Mouse (Mus musculus): ENCODE measurements around the gene Dcaf10.
"Not testable (repeated sequence)": the region's sequence is repeated elsewhere in the genome, so short reads cannot be mapped to it uniquely, and the experiment has no call there.

Dcaf10 gene

DNA sequence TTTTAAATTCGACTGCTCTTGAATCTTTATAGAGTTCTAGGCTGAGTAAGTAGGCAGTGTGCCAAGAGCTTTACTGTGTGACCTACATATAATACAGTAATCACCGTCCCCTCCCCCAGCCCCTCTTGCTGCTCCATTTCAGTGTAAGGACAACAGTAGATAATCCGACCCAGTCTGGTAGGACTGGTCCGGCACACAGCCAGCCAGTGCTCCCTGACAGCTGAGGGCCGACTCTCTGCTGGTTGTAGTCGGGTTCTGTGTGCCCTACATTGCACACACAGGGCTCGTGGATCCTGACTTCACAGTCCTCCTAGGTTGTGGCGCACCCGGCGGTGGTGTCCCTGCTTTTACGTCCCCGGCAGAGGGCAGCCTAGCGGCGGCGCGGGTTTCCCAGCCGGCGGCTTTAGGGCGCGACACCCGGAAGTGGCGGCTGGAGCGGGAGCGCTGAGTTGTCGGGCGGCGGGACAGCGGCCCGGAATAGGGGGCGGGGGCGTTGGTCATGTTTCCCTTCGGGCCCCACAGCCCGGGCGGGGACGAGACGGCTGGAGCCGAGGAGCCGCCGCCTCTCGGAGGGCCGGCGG is at the start of gene Dcaf10:
Gene Dcaf10 (plus strand): TSS at position 433 of the 581 bp plus-strand sequence.
- DNase-seq (ENCODE audit: low spot score in 2 of 2), result peak; percentile 94 to 96

DNA sequence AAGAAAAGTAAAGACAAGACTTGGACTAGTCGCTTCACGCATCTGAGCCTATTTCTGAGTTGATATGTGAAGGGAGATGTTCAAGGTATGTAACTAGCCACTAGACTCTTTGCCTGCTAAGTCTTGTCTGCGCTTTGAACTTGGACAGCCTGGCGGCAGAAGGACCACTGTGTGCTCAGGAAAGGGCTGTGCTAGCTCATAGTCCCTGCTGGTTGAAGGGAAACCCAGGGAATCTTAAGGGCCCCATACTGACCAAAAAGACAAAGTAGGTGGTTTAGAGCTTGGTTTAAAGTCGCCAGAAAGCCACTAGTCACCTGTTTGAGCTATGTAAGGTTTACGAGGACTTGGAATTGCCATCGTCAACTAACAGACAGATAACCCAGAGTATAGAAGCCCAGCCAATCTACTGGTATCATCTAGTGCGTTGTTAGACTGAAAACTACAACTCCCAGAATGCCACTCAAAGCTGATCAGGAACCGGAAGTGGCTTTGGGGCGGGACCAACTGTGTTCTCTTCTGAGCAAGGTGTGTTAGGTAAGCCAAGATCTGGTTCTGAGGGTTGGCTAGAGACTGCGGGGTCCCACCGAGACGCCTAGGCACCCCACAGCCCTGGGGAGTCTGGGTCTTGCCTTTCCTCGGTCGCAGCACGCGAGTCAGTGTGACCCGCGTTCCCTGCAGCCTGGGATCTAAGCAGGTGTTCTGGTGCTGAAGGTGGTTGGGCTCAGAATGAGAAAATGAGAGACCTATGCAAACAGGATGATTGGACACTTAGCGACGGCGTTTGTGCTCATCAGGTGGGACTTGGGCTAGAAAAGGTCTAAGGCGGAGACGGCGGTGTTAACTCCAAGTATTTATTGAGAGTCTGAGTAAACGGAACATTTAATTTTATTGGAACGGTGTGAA is 45.0 kb upstream of the Dcaf10 start, which contains the start of gene Trmt10b:
Gene Trmt10b (plus strand): TSS at position 466 of the 903 bp plus-strand sequence.
- peak in 1 of 2 experiments; percentile 24 for DNase-seq (ENCODE audit: low spot score in 2 of 2)

GRCm38 (mm10) chr4:45305536-45305935 is 36.4 kb upstream of the Dcaf10 start:
- no peak for DNase-seq (ENCODE audit: low spot score in 2 of 2)

- no peak for DNase-seq (ENCODE audit: low spot score in 2 of 2)
Observed at GRCm38 (mm10) chr4:45308046-45308445, 33.9 kb upstream of the Dcaf10 start.

GRCm38 (mm10) chr4:45308606-45309005 is 33.3 kb upstream of the Dcaf10 start:
- no peak for DNase-seq (ENCODE audit: low spot score in 2 of 2)

DNA sequence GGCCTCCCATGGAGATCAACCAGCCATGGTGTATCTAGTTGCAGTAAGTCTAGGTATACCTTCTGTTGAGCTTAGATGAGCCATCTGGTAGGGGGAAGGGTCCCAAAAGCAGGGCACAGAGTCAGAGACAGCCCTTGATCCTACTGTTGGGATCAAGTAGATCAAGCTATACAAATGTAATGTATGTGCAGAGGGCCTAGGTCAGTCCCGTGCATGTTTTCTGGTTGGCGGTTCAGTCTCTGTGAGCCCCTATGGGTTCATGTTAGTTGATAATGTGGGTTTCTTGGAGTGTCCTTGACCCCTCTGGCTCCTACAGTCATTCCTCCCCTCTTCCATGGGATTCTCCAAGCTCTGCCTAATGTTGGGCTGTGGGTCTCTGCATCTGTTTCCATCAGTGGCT is 30.8 kb upstream of the Dcaf10 start:
- DNase-seq (ENCODE audit: low spot score in 2 of 2), result no peak

DNA sequence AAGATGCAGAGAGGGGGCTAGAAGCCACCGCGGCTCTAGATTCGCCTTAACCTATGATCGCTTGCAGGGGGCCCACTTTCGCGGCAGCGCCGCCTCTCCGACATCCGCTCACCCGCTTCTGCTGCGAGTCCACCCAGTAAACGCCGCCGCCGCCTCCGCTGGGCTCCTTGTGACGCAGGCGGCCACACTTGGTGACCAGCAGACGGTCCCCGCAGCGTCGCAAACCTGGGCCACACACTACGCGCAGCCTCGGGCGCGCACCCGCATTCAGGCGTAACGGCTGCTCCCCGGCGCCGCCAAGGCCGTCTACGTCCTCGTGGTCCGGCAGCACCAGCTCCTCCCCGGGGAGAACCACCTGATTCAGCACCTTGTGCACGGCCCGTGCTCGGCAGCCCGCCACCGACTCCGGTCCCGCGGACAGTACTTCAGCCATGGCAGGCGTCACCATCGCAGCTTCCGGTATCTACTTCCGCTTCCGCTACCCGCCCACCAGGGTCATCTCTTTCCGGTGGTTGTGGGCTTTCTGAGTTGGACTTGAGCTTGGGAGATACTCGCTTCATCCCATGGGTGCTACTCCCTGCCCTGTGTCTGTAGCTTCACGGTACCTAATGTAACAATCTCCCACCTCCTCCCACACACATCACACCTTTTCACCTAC is 21.6 kb upstream of the Dcaf10 start:
- DNase-seq (ENCODE audit: low spot score in 2 of 2), result peak; percentile 76 to 78

- no peak for DNase-seq (ENCODE audit: low spot score in 2 of 2)
Observed at GRCm38 (mm10) chr4:45331139-45331538, 10.8 kb upstream of the Dcaf10 start.

DNA sequence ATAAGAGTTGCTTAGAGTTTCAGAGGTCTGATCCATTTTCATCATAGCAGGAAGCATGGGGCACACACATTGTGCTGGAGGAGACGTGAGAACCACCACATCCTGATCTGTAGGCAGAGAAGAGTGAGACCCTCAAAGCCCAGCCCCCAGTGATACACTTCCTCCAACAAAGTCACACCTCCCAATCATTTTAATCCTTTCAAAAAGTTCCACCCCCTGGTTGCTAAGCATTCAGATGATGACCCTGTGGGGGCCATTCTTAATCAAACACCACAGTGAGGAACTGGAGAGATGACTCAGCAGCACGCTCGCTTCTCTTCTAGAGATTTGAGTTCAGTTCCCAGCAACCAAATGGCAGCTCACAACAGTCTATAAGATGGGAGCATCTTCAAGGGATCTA is 9.4 kb upstream of the Dcaf10 start:
- DNase-seq (ENCODE audit: low spot score in 2 of 2), result no peak

DNA sequence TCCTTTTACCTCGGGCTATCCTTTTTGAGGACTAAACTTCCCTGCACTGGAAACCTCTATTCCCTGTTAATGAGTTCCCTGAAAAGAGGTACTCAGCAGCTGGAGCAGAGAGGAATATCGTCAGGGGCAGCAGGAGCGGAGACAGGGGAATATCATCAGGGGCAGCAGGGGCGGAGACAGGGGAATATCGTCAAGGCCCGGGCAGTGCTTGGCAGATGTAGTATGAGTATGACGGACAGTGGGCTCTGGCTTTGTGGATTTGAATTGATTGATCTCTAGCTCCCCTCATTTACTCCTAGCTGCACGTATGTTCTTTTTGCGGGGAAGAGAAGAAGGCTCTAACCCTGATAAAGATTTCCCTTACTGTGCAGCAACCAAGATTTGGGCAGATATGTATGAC is 675 bp upstream of the Dcaf10 start:
- no peak for DNase-seq (ENCODE audit: low spot score in 2 of 2)

GRCm38 (mm10) chr4:45342286-45343155 is 620 bp downstream of the Dcaf10 start, which contains the start of gene Exosc3:
TSS of gene Exosc3 (minus strand) at chr4:45342732.
- peak; percentile 48 to 62 for DNase-seq (ENCODE audit: low spot score in 2 of 2)

DNA sequence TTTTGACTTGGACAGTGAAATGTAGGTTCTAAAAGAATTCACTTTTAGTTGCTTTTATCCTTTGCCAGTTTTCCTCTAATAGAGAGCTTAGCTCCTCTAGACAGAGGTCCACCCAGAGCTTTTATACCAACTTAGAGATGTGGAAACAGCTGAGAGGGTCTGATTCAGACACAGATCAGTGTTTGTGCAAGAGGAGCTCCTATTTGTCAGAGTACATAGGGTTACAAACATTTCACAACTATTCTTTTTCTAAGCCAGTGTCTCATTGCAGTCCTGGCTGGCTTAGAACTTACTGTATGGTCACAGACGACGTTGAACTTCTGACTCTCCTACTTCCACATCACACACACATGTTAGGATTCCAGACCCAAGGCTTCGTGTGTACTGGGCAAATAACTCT is 14.8 kb downstream of the Dcaf10 start:
- no peak for DNase-seq (ENCODE audit: low spot score in 2 of 2)

DNA sequence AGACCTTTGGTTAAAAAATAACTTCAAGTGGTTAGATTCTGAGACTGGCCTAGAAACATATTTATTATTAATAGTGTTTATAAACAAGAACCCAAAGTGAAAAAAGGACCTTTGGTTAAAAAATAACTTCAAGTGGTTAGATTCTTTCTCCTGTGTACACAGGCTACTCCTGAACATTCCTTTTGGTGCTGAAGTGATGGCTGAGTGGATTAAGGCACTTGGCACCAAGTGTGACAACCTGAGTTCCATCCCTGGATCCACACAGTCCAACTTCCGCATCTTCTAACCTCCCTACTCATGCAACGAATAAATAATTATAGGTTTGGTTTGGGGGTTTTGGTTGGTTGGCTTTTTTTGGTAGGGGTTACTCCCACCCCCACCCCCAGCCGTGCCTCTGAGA is 29.4 kb downstream of the Dcaf10 start:
- no peak for DNase-seq (ENCODE audit: low spot score in 2 of 2)

DNA sequence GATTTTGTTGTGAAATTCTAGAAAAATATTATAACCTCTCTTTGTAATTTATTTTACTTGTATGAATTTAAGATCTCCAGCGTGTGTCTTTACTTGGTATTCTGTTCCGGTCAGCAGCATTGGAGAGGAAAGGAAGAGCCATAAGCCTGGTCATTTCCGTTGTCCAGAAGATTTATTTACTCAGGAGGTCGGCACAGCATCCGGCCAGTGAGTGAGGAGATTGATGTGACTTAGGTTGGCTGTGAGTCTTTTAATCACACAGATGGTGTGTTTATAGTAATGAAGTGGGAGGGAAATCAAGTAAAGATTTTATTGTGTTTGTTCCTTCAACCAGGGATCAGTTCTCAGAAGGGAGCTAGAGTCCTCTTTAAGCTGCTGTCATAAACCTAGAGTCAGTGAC is 33.0 kb downstream of the Dcaf10 start:
- DNase-seq (ENCODE audit: low spot score in 2 of 2), result no peak

GRCm38 (mm10) chr4:45376573-45376972 is 34.7 kb downstream of the Dcaf10 start:
- no peak for DNase-seq (ENCODE audit: low spot score in 2 of 2)

DNA sequence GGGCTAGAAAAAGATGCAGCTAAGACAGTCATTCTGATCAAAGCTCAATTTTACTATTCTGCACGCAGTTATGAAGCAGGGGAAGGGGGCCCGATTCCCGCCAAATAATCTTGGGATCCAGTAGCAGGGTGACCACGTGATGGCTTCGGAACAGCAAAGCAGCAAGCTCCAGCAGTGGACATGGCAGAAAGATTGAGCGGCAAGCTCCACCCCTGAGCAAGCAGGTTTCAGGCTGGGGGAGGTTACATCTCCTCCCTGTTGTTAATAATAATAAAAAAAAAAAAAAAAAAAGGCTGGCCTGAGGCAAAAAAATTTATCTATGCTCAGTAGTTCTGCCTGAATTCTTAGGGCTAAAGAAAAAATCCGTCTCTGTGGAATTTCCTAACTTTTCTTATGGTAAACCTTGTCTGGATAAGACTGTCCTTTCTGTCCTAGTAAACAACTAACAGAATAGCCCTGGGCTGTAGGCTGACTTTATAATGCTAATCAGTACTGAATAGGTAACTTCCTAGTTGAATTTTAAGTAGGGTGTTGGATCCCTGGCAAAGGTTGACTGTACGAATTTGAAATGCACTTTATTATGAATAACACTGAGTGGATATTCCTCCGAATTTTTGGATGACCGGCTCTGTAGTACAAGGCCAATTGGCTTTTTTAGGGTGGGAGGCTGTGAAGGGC is 39.1 kb downstream of the Dcaf10 start:
- not testable (repeated sequence) for DNase-seq (ENCODE audit: low spot score in 2 of 2)

- not testable (repeated sequence) for DNase-seq (ENCODE audit: low spot score in 2 of 2)
Observed at GRCm38 (mm10) chr4:45382133-45382532, 40.2 kb downstream of the Dcaf10 start.

GRCm38 (mm10) chr4:45387296-45387695 is 45.4 kb downstream of the Dcaf10 start:
- not testable (repeated sequence) for DNase-seq (ENCODE audit: low spot score in 2 of 2)

- no peak for DNase-seq (ENCODE audit: low spot score in 2 of 2)
Observed at GRCm38 (mm10) chr4:45392099-45392498, 50.2 kb downstream of the Dcaf10 start.

GRCm38 (mm10) chr4:45392572-45392971 is 50.7 kb downstream of the Dcaf10 start:
- no peak for DNase-seq (ENCODE audit: low spot score in 2 of 2)

DNA sequence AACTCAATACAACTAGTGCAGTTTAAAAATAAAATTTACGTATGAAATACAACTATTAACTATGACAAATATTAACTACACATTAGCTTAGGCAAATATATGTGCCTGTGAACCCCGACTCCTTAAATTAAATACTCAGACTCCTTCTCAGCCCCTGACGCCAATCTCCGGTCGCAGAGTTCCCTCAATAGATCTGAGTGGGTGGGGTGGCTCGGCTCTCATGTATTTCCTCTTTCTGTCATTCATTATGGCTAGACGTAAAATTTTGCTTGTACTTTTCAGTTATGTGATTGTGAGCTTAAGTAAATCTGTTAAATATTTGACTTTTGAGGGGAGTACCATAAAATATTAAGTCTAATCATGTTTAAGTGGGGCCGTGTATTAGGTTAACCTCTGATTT is 51.1 kb downstream of the Dcaf10 start:
- no peak for DNase-seq (ENCODE audit: low spot score in 2 of 2)

Data from urinary bladder, postnatal 4 days (tissue).